Mouse (Mus musculus) gastrocnemius, postnatal 10 days (tissue): ENCODE results near the gene Olfr1423. TPM values are rescaled to one million over a fixed set of nuclear protein-coding genes. Genes with fewer than 3 reads are reported as not detected.
"Not testable (repeated sequence)": the region's sequence is repeated elsewhere in the genome, so short reads cannot be mapped to it uniquely, and the experiment has no call there.

Experiments used
- DNase-seq: peaks from one replicate; pipeline ENCODE4 v3.0.0; 2021; ENCODE audit warnings: mixed read lengths
- long read RNA-seq, 2 experiments: library from polyadenylated mRNA; stranded (forward); transcript quantifications; one replicate each; pipeline ENCODE4 v2.0.0; 2021
- total RNA-seq, 2 experiments: library from RNA; stranded (reverse); gene quantifications; 2 replicates each; pipeline ENCODE4 v1.2.3; 2021

Gene Olfr1423
- total RNA-seq, result not detected
- long read RNA-seq, experiment 1, result 0 reads
- long read RNA-seq, experiment 2, result 0 reads

GRCm38 (mm10) chr19:12041217-12041616 is at the start of gene Olfr1423:
Olfr1423 (minus strand) TSS chr19:12041317.
- no peak for DNase-seq

GRCm38 (mm10) chr19:12077631-12078030 is 36.5 kb upstream of the Olfr1423 start, which contains the start of gene Olfr1425:
Olfr1425 (minus strand) TSS chr19:12077731.
- DNase-seq, result not testable (repeated sequence)

- not testable (repeated sequence) for DNase-seq
Observed at GRCm38 (mm10) chr19:12069546-12069945, 28.4 kb upstream of the Olfr1423 start.

- DNase-seq, result not testable (repeated sequence)
Observed at GRCm38 (mm10) chr19:12067806-12068205, 26.7 kb upstream of the Olfr1423 start.

GRCm38 (mm10) chr19:12062582-12062981 is 21.5 kb upstream of the Olfr1423 start, which contains the start of gene Olfr1424:
Olfr1424 (minus strand) TSS chr19:12062682.
- DNase-seq, result not testable (repeated sequence)

- DNase-seq, result no peak
Observed at GRCm38 (mm10) chr19:12043163-12043562, 2.0 kb upstream of the Olfr1423 start.

- DNase-seq, result no peak
Observed at GRCm38 (mm10) chr19:12037727-12038126, 3.4 kb downstream of the Olfr1423 start.

- DNase-seq, result no peak
Observed at GRCm38 (mm10) chr19:12026606-12027005, 14.5 kb downstream of the Olfr1423 start.

- DNase-seq, result no peak
Observed at GRCm38 (mm10) chr19:12025333-12025732, 15.8 kb downstream of the Olfr1423 start.

- DNase-seq, result no peak
Observed at GRCm38 (mm10) chr19:12024149-12024548, 17.0 kb downstream of the Olfr1423 start.

- no peak for DNase-seq
Observed at GRCm38 (mm10) chr19:12016192-12016591, 24.9 kb downstream of the Olfr1423 start.

- no peak for DNase-seq
Observed at GRCm38 (mm10) chr19:12015708-12016107, 25.4 kb downstream of the Olfr1423 start.

- DNase-seq, result peak; percentile 32
Observed at GRCm38 (mm10) chr19:12013228-12013627, 27.9 kb downstream of the Olfr1423 start.

- DNase-seq, result no peak
Observed at GRCm38 (mm10) chr19:12012615-12013014, 28.5 kb downstream of the Olfr1423 start.

- DNase-seq, result peak; percentile 87
Observed at GRCm38 (mm10) chr19:12011560-12012556, 29.3 kb downstream of the Olfr1423 start.

- peak; percentile 48 for DNase-seq
Observed at GRCm38 (mm10) chr19:12010916-12011559, 30.1 kb downstream of the Olfr1423 start.

- DNase-seq, result peak; percentile 57
Observed at GRCm38 (mm10) chr19:12010281-12010771, 30.8 kb downstream of the Olfr1423 start.

- DNase-seq, result peak; percentile 47
Observed at GRCm38 (mm10) chr19:12009501-12010280, 31.4 kb downstream of the Olfr1423 start.

- DNase-seq, result no peak
Observed at GRCm38 (mm10) chr19:12008410-12009380, 32.4 kb downstream of the Olfr1423 start.
